In the genomic region with DNA sequence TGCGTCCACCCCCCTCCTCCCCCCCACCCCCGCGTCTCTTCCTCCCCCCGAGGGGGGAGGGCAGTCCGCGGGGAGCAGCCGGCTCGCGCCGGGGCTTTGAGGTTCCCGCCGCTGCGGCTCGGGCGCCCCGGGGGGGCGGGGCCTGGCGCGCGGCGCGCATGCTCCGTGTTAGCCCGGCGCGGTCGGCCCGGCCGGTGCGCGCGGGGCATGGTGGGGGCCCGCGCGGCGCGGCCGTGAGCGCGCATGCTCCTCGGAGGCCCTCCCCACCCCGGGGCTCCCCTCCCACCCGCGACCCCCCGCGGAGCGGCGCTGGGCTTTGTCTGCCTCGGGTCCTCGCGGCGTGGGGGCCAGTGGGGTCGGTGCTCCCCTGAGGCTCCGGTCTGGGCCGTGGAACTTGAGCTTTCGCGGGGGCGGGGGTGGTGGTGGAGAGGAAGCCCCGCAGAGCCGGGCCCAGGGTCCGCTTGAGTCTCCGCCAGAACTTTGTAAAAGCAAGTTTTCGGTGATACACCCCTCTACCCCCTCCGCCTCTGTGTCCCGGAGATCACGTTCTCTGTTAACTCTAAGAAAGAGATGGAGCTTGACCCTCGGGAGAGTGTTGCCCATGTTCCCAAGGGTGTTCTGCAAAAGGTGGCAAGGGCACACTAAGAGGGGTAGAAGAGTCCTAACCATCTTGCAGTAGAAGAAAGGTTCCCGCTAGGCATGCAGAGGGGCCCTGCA, we compare ENCODE assay signal across 8 mouse cellular contexts. TPM values are rescaled to one million over a fixed set of nuclear protein-coding genes. Genes with fewer than 3 reads are reported as not detected.
DNase-seq lines count a peak whose midpoint lies in the region; ATAC-seq and TF ChIP-seq lines count a peak whose summit lies in the region.

No protein-coding gene starts in this region.

- peaks cover 4% of the 10 kb centered on the region; the same call in 1 of the 2 replicates for H3K36me3 ChIP-seq in intestine, postnatal 0 days (ENCODE audit: control insufficient read depth, insufficient read depth)
- peaks cover 38% of the 10 kb centered on the region for H3K36me3 ChIP-seq in limb, embryonic 13.5 days
- peaks cover 25% of the 10 kb centered on the region for H3K36me3 ChIP-seq in midbrain, embryonic 14.5 days (ENCODE audit: control insufficient read depth, insufficient read depth, low read length)
- H3K36me3 ChIP-seq in spleen, adult 2 months (ENCODE audit: control insufficient read depth, insufficient read depth, low read length) = peaks cover 5% of the 10 kb centered on the region

- ATAC-seq in CD4-positive, CD25-positive, alpha-beta regulatory T cell, adult 4 months = no peak
- peak; percentile 78 for ATAC-seq in intestine, postnatal 0 days
- ATAC-seq in limb, embryonic 13.5 days (ENCODE audit: low FRiP score, low read depth) = peak; percentile 72
- ATAC-seq in midbrain, embryonic 14.5 days (ENCODE audit: low FRiP score, low TSS enrichment) = peak; percentile 64

- peaks cover 3% of the 10 kb centered on the region; the same call in 1 of the 2 replicates for H3K4me1 ChIP-seq in intestine, postnatal 0 days (replicated peaks; ENCODE audit: control insufficient read depth, insufficient read depth, low read length)
- H3K4me1 ChIP-seq in limb, embryonic 13.5 days = peaks cover 62% of the 10 kb centered on the region
- peaks cover 30% of the 10 kb centered on the region for H3K4me1 ChIP-seq in midbrain, embryonic 14.5 days (ENCODE audit: control insufficient read depth, insufficient read depth, low read length)
- H3K4me1 ChIP-seq in spleen, adult 2 months (ENCODE audit: control insufficient read depth, insufficient read depth, insufficient read length) = peaks cover 3% of the 10 kb centered on the region; the same call in 1 of the 2 replicates

- H3K27ac ChIP-seq in intestine, postnatal 0 days (ENCODE audit: low read depth, low read length) = peak overlapping the region; percentile 95
- H3K27ac ChIP-seq in limb, embryonic 13.5 days = peak overlapping the region; percentile 99
- peak overlapping the region; percentile 96 for H3K27ac ChIP-seq in midbrain, embryonic 14.5 days (replicated peaks; ENCODE audit: low read depth, low read length)
- H3K27ac ChIP-seq in spleen, adult 2 months (ENCODE audit: insufficient read depth, low read length) = no peak overlapping the region; the same call in 1 of the 2 replicates

- H3K4me3 ChIP-seq in intestine, postnatal 0 days (ENCODE audit: low read depth, low read length) = peak overlapping the region; percentile 84
- H3K4me3 ChIP-seq in limb, embryonic 13.5 days = peak overlapping the region; percentile 90
- peak overlapping the region; percentile 90 for H3K4me3 ChIP-seq in midbrain, embryonic 14.5 days (replicated peaks; ENCODE audit: low read depth, low read length)
- H3K4me3 ChIP-seq in spleen, adult 2 months (ENCODE audit: extremely low read depth, insufficient read depth, insufficient read length) = peak overlapping the region; percentile 100

- 2% methylated on average over 42 of the region's 68 CpGs for WGBS in intestine, postnatal 0 days
- WGBS in limb, embryonic 13.5 days = under 1% methylated on average over 41 of the region's 68 CpGs
- WGBS in midbrain, embryonic 14.5 days = under 1% methylated on average over 49 of the region's 68 CpGs
- 4% methylated on average over 41 of the region's 68 CpGs for WGBS in spleen, adult 2 months

- TF ChIP-seq CTCF in intestine, postnatal 0 days (IDR thresholded peaks at IDR 0.05; ENCODE audit: low read depth) = no peak
- no peak for TF ChIP-seq CTCF in spleen, adult 2 months (IDR thresholded peaks at IDR 0.05; ENCODE audit: extremely low read depth, insufficient read depth, insufficient read length, insufficient replicate concordance)

- peak; percentile 89 for DNase-seq in CD4-positive, CD25-positive, alpha-beta regulatory T cell, adult 2 months (ENCODE audit: low read depth, low spot score)
- peak; percentile 80 for DNase-seq in embryo, embryonic 11.5 days (ENCODE audit: low read depth, low spot score)
- DNase-seq in gastrocnemius, postnatal 4 days (ENCODE audit: low spot score in 2 of 2) = peak; percentile 86 to 87
- peak; percentile 94 for DNase-seq in midbrain, embryonic 14.5 days
- DNase-seq in spleen, adult 2 months (ENCODE audit: low read depth in 1 of 2, low spot score in 2 of 2) = peak in 1 of 2 experiments; percentile 83

- no peak for TF ChIP-seq POLR2A in spleen, adult 2 months (IDR thresholded peaks at IDR 0.05; ENCODE audit: low read depth, low read length)

- no peaks in the 10 kb centered on the region for H3K27me3 ChIP-seq in intestine, postnatal 0 days (replicated peaks; ENCODE audit: control insufficient read depth, insufficient read depth, low read length)
- 0 out of 2 replicates have a peak, but pooled peaks cover 11% of the 10 kb centered on the region for H3K27me3 ChIP-seq in limb, embryonic 13.5 days
- H3K27me3 ChIP-seq in midbrain, embryonic 14.5 days (ENCODE audit: control insufficient read depth, insufficient read depth, low read length) = peaks cover 21% of the 10 kb centered on the region
- H3K27me3 ChIP-seq in spleen, adult 2 months (ENCODE audit: control insufficient read depth, insufficient read depth, low read length) = no peaks in the 10 kb centered on the region

- no peaks in the 10 kb centered on the region for H3K9me3 ChIP-seq in intestine, postnatal 0 days (ENCODE audit: control insufficient read depth)
- H3K9me3 ChIP-seq in limb, embryonic 13.5 days = no peaks in the 10 kb centered on the region
- no peaks in the 10 kb centered on the region for H3K9me3 ChIP-seq in midbrain, embryonic 14.5 days (ENCODE audit: control insufficient read depth, low read length)

- H3K4me2 ChIP-seq in intestine, postnatal 0 days (replicated peaks; ENCODE audit: low read depth) = peak overlapping the region; percentile 98
- peak overlapping the region; percentile 87 for H3K4me2 ChIP-seq in limb, embryonic 13.5 days (replicated peaks)
- H3K4me2 ChIP-seq in midbrain, embryonic 14.5 days (ENCODE audit: low read length) = peak overlapping the region; percentile 83

- peak overlapping the region; percentile 78 for H3K9ac ChIP-seq in intestine, postnatal 0 days (ENCODE audit: low read depth, low read length)
- peak overlapping the region; percentile 99 for H3K9ac ChIP-seq in limb, embryonic 13.5 days
- H3K9ac ChIP-seq in midbrain, embryonic 14.5 days (replicated peaks; ENCODE audit: low read length) = peak overlapping the region; percentile 89

RNA-seq across cellular contexts. Expression of a gene that starts 2.4 kb away (rescaled TPM):
- polyA plus RNA-seq in CD4-positive, CD25-positive, alpha-beta regulatory T cell, adult 4 months (2017; shearing (Covaris generic)) = 10 to 100 TPM; 18.7 to 20.4 TPM
- total RNA-seq in gastrocnemius, postnatal 4 days (2021) = 10 to 100 TPM; 43.3 to 44.1 TPM
- polyA plus RNA-seq in intestine, postnatal 0 days (2015; fragmentation: Nextera tagmentation; extraction: Ambion mirVana) = 14.6 and 15.6 TPM in 2 replicates
- polyA plus RNA-seq in limb, embryonic 13.5 days (2015; fragmentation: Nextera tagmentation; extraction: Ambion mirVana) = 32.8 and 41.5 TPM in 2 replicates
- 21.2 and 21.5 TPM in 2 replicates for polyA plus RNA-seq in midbrain, embryonic 14.5 days (2014; fragmentation: Nextera tagmentation; extraction: Ambion mirVana)
- 86.9 and 101 TPM in 2 replicates for polyA plus RNA-seq in spleen, adult 2 months (2012; rRNA removed)

RNA-seq across cellular contexts. Expression of a gene that starts 37.0 kb away (rescaled TPM):
- polyA plus RNA-seq in CD4-positive, CD25-positive, alpha-beta regulatory T cell, adult 4 months (2017; shearing (Covaris generic)) = under 1 TPM in 1 of 2 experiments, not detected in 1; 0.16 TPM
- 10 to 100 TPM; 53.6 to 54.6 TPM for total RNA-seq in gastrocnemius, postnatal 4 days (2021)
- 3.9 and 5.4 TPM in 2 replicates for polyA plus RNA-seq in intestine, postnatal 0 days (2015; fragmentation: Nextera tagmentation; extraction: Ambion mirVana)
- 14.9 TPM in 2 replicates for polyA plus RNA-seq in limb, embryonic 13.5 days (2015; fragmentation: Nextera tagmentation; extraction: Ambion mirVana)
- 18.7 and 24.6 TPM in 2 replicates for polyA plus RNA-seq in midbrain, embryonic 14.5 days (2014; fragmentation: Nextera tagmentation; extraction: Ambion mirVana)
- 7.9 and 12.3 TPM in 2 replicates for polyA plus RNA-seq in spleen, adult 2 months (2012; rRNA removed)

RNA-seq across cellular contexts. Expression of a gene that starts 39.7 kb away (rescaled TPM):
- not detected for polyA plus RNA-seq in CD4-positive, CD25-positive, alpha-beta regulatory T cell, adult 4 months (2017; shearing (Covaris generic))
- under 1 TPM in 1 of 2 experiments, not detected in 1; 0.10 TPM for total RNA-seq in gastrocnemius, postnatal 4 days (2021)
- polyA plus RNA-seq in intestine, postnatal 0 days (2015; fragmentation: Nextera tagmentation; extraction: Ambion mirVana) = not detected in 2 replicates
- 0.10 TPM in 1 of 2 replicates, not detected in the other for polyA plus RNA-seq in limb, embryonic 13.5 days (2015; fragmentation: Nextera tagmentation; extraction: Ambion mirVana)
- not detected in 2 replicates for polyA plus RNA-seq in midbrain, embryonic 14.5 days (2014; fragmentation: Nextera tagmentation; extraction: Ambion mirVana)
- 0.05 and 0.09 TPM in 2 replicates for polyA plus RNA-seq in spleen, adult 2 months (2012; rRNA removed)
